Mouse (Mus musculus) testis, adult 10 weeks (tissue): Measurements from ENCODE around the gene Vmn2r11. TPM values are rescaled to one million over a fixed set of nuclear protein-coding genes. Genes with fewer than 3 reads are reported as not detected.

Source experiments
- polyA plus RNA-seq: library from polyadenylated mRNA; stranded (reverse); fragments of 350-450 nt; fragmentation: Illumina TruSeq; extraction: RNeasy Lipid Tissue Mini Kit (QIAGEN cat#74804); gene quantifications from one replicate; pipeline ENCODE4 v1.2.3, GENCODE M21; 2014; ENCODE audit warnings: low read depth, low replicate concordance

The Vmn2r11 gene
- polyA plus RNA-seq = not detected

DNA sequence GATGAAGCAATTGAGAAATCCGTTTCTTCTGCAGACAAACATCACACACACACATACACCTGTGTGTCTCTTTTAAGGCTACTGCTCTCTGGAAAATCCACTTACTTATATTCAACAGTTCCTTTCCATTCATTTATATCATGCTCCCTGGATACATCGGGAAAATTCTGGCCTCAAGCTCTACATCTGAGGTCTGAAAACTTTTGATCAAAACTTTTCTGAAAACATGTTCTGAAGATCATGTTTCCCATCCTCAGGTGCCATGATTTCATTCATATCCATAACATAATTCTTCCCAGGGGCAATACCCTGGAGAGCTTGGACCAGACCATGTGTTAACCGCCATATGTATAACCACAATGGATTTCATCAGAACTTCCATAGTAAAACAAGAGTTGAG, at the start of gene Vmn2r11:
Gene Vmn2r11, minus strand, starts transcription at position 101 of the 400 bp plus-strand sequence.

DNA sequence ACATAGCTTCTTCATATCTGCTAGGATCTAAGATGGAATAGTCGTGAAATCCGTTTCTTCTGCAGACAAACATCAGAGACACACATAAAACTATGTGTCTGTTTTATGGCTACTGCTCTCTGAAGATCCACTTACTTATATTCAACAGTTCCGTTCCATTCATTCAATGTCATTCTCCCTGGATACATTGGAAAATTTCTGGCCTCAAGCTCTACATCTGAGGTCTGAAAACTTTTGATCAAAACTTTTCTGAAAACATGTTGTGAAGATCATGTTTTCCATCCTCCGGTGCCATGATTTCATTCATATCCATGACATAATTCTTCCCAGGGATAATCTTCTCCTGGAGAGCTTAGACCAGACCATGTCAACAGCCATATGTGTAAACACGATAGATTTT, 38.5 kb upstream of the Vmn2r11 start, which contains the start of gene Vmn2r12:
Gene Vmn2r12, minus strand, starts transcription at position 101 of the 400 bp plus-strand sequence.

DNA sequence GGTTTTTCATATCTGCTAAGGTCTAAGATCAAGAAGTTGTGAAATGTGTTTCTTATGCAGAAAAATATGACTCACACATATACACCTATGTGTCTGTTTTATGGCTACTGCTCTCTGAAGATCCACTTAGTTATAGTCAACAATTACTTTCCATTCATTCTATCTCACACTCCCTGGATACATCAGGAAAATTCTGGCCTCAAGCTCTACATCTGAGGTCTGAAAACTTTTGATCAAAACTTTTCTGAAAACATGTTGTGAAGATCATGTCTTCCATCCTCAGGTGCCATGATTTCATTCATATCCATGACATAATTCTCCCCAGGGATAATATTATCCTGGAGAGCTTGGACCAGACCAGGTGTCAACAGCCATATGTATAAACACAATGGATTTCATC, 52.9 kb downstream of the Vmn2r11 start, which contains the start of gene Vmn2r10:
Gene Vmn2r10, minus strand, starts transcription at position 101 of the 400 bp plus-strand sequence.

Other genes starting within 250 kb of the Vmn2r11 start
- gene Vmn2r9, start 207.0 kb downstream of the Vmn2r11 start, polyA plus RNA-seq = not detected
- not detected for gene Vmn2r10, start 53.0 kb downstream of the Vmn2r11 start, polyA plus RNA-seq
- gene Vmn2r12, start 38.4 kb upstream of the Vmn2r11 start, polyA plus RNA-seq = not detected
- not detected for gene Vmn2r13, start 132.6 kb upstream of the Vmn2r11 start, polyA plus RNA-seq
- gene Vmn2r14, start 165.1 kb upstream of the Vmn2r11 start, polyA plus RNA-seq = not detected
- gene Vmn2r15, start 238.1 kb upstream of the Vmn2r11 start, polyA plus RNA-seq = not detected